Mouse (Mus musculus): Measurements from ENCODE around the gene Snx9.

Snx9 gene

DNA sequence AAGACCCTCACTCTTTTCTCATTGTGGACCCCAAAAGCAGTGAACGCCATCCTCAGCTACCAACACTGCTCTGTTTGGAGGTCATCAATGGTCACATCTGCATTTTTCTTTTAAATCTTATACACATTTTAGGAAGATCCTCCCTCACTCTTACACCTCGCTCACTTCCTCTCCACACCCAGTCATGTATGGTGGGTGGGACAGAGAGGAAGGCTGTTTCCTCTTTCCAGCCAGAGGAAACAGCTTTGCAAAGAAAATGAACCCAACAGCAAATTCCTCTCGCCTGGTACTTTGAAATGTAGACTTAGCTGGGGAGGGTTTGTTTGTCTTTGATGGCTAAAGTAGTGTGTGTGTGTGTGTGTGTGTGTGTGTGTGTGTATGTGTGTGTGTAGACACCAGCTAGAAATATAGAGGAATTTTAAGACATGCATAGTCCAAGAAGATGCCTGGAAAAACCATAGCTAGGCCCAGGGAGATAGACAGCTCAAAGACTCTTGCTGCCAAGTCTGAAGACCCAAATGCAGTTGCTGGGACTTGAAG lies 33.2 kb upstream of the Snx9 start:
- no peak for DNase-seq

DNA sequence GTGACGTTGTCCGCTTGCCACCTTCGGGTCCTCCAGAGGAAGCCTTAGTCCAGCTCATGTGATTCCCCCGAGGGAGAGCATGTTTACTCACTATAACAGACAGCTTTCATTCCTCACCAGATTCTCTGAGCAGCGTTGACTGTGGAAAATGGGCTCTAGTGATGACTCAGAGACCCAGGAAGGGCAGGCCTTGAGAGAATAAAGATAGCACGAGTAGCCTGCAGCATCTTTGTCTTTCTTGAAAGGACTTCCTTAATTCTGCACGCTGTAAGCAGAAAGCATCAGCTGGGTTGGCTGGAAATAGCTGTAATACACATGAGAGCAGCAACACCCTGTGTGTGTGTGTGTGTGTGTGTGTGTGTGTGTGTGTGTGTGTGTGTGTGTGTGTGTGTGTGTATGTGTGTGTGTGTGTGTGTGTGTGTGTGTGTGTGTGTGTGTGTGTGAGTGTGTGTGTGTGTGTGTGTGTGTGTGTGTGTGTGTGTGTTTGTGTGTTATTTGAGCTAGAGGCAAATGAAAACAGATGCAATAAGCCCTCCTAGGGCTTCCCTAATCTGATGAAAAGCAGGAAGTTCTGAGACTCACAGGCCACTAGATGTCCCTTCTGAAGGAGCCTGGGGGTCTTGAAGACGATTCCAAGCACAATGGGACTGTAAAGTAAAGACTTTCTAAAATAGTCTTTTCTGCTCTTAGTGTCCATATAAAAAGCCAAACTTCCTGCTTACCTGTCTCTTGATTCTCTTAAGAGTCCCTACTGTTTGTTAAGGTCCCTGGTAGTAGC lies 27.1 kb upstream of the Snx9 start:
- DNase-seq, result no peak

DNA sequence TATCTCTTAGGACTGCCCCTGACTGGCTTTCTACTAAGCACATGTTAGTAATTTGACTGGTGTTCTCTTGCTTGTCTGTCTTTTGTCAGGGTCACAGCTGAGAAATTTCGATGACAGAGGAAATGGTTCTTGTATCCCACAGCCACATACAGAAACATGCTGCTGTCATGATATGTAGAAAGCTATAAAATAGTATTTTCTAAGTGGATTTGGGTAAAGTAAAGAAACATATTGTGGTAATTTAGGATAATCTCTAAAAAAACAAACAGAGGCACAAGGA lies 26.5 kb upstream of the Snx9 start:
- DNase-seq, result no peak

DNA sequence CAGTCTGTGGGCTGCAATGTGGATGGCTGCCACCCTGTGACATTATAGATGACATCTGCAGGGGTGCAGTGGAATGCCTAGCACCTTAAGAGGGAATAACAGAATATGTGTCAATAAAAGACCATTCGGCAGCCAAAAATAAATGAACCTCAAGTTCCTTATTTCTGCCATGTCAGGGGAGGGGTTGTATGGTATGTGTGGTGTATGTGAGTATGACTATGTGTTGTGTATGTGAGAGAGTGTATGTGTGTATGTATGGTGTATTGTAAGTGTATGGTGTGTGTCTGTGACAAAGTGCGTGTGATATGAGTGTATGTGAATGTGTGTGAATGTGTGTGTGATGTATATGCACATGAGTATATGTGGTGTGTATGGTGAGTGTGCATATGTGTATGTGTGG lies 23.3 kb upstream of the Snx9 start:
- DNase-seq, result no peak

DNA sequence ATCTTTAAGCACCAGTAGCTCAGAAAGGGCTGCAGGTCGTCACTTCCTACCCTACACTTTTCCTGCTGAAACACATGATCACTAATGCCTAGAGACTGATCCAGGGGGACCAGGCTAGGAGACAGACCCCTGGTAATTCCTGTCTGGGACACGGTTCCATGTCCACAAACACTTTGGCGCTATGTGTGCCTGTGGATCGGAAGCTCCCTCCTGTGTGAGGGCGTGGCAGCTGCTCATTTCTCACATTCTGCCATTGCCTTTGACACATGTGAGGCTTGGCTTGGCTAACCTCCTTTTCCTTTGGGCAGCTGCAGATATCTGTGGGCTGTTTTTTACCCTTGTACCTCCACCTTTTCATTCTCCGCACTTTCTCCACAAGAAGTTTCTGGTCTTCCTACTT lies 22.0 kb upstream of the Snx9 start:
- DNase-seq, result no peak

DNA sequence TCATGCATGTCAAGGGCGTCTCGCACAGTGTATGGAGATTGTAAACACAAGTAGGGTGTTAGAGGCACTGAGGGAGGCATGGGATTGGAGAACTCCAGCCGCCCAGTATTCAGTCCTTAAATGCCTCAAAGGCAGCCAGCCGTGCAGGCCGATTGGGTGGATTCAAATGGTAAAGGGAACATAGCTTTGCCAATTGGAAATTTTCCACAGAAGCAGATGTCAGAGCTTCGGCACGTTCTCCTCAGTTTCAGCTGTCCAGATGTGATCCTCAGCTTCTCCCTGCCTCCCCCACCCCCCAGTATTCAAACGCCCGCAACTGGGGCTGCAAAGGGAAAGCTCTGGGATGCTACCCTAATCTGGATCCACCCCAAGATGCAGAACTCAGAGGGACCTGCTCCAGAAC lies 21.3 kb upstream of the Snx9 start:
- DNase-seq, result no peak

DNA sequence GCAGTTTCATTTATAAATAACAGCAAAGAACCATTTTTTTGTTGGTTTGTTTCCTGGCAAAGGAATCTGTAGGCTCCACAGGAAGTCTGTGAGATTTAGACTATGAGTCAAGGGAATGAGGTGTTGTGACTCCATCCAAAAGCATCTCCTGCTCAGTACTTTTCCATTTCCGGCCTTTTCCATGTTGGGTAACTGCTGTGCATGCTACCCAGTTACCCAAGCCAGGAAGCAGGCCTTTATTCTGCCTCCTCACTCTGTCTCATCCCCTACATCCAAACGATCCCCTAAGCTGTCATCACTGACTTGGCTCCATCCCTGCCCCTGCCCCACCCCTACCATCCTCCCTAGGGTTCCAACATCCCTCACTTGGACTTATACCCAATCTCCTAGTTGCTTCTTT lies 18.6 kb upstream of the Snx9 start:
- DNase-seq, result no peak

DNA sequence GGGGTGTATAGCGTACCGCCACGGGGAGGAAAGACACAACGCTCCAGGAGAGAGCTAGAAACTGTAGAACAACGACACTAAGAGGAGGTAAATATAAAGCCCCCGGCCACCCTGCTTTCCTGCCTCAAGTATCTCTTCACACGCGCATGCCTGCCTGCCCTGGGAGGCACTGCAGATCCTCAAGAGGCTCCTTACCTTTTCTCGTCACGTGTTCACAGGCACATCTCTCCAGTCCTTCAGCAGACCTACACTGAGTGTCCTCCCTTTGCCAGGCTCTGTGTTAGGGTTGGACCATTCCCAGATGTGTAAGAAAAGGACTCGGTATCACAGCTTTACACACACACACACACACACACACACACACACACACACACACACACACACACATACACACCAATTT lies 18.1 kb upstream of the Snx9 start:
- no peak for DNase-seq

DNA sequence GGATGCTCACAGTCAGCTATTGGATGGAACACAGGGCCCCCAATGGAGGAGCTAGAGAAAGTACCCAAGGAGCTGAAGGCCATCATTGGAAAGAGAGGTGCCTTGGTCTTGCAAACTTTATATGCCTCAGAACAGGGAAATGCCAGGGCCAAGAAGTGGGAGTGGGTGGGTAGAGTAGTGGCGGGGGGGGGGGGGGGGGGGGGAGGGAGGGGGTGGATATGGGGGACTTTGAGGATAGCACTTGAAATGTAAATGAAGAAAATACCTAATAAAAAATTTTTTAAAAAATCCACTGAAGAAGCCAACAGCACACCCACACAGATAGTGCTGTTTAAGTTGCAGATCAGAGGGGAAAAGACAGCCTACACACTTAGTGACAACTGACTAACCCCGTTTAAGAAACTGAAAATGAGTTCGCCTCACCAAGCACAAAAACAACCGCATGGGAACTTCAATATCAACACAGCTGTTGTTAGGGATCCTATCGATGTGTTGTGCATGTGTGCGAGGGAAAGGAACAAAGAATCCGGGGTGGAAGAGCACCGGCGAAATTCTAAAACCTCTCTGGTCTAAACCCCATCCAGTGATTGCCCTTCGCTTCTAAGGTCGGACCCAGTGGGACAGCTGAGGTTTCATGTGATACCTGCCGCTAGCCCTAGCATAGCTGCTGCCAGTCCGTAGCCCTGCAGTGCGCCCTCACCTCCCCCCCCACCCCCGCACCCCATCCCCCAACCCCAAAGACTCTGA lies 13.1 kb upstream of the Snx9 start:
- DNase-seq, result no peak

DNA sequence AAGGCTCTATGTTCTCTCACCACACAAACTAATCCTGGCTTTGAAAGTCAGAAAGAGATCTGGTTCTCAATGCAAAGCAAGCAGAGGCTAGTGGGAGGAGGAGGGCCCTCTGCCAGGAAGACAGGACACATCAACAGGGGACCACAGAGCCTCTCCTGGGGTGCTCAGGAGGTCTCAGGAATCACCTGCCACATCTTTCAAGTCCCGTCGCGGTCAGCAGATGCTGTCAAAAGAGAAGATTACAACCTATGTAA lies 12.6 kb upstream of the Snx9 start:
- no peak for DNase-seq

DNA sequence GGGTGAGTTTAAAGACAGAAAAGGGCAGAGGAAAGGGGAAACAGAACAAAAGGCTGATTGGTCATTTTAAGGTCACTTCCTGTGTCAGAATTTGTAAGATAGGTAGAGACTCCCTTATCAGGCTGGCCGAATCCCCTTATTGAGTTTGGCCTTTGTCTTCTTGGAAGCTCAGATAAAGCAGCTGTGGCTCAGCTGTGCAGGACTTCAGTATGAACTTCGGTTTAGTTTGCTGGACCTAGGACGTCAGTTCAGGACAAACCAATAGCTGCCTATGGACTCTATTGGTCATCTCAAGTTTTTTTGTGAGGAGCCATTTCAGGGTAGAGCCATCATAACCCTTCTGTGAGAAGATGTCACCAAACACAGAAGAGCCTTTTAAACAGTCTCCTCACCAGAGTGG lies 12.2 kb upstream of the Snx9 start:
- no peak for DNase-seq

DNA sequence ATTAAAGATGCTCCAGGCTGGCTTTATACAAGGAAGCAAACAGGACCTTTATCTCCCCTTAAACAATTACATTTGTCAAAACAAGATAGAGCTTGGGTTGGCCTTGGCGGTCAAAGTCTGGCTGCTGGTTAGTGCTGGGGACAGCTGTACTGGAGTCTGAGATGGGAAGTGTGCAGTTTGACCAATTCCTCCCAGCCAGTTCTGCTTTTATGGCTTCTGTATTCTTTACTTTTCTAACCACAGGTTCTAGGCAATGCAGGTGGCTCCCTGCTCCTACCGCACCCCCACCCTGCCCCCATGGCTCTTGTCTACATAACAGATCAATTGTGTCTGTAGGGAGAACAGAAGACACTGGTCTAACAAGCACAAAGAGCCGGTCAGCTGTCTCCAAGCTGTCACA lies 11.2 kb upstream of the Snx9 start:
- peak; percentile 42 to 50 for DNase-seq

DNA sequence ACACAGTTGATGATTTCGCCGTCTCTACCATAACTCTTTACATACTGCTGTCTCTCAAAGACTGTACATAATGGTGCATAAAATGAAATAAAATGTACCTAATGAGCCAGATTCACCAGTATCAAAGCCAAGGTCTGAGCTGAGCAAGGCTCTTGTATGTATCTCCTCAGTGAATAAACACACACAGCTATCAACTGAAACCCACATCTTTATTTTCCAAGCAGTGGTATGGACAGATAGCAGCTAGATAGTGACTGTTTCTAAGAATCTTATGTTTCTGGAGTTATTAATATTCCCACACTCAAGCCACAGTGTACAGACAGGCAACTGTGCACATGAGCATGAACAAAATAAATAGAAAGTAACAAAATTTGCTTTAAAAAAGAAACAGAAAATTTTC lies 10.7 kb upstream of the Snx9 start:
- DNase-seq, result no peak

DNA sequence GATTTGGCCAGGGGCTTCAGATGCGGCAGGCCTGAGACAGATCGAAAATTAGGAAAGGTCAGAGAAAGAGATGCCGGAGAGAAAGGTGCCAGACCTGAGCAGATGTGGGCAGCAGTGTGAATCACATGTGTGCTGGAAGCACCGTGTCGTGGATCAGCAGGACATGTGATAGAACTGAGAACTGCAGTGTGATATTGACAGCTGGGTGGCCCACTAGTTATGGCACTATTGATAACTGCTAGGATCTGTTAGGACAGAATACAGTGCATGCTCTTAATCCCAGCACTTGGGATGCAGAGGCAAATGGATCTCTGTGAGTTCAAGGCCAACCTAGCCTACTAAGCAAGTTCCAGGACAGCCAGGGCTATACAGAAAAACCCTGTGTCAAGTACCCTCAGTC lies 10.3 kb upstream of the Snx9 start:
- DNase-seq, result no peak

DNA sequence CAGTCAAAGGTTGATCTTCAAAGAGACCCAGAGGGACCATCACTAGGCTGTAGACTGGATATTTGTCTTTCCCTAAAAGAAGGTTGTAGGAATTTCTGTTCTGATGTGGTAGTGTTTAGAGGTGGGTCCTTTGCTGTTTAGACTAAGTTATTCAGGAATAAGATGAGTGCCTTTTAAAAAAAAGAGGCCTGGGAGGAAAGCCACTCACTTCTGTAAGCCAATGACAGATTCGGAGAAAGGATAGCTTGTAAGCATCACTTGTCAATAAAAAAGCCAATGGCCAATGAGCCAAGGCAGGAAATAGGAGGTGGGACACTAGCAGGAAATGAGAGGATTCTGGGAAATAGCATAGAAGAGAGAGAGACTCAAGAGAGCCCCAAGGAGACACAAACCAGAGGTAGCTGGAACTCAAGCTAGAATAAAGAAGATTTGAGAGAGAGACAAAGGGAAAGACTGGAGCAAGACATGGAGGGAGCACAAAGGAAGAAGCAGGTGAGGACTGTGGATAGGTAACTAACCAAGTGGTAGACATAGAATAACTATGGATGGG lies 9.8 kb upstream of the Snx9 start:
- DNase-seq, result no peak

DNA sequence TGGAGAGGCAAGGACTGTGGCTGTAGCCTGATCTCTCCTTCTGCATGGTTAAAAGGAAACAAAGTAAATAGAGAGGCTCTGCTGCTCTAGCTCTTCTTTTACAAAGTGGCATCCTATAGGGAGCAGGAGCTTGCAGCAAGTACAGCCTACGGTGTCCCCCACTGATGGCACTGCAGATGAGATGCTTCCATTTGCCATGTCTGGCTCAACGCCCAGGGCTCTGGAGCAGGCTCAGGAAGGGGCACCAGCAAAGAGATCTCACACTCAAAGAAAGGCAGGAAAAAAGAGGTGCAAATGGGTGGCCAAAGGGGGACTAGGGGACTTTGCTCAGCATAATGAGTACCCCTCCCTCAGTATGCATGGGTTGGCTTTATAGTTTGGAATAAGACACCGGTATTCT lies 7.0 kb upstream of the Snx9 start:
- DNase-seq, result no peak

DNA sequence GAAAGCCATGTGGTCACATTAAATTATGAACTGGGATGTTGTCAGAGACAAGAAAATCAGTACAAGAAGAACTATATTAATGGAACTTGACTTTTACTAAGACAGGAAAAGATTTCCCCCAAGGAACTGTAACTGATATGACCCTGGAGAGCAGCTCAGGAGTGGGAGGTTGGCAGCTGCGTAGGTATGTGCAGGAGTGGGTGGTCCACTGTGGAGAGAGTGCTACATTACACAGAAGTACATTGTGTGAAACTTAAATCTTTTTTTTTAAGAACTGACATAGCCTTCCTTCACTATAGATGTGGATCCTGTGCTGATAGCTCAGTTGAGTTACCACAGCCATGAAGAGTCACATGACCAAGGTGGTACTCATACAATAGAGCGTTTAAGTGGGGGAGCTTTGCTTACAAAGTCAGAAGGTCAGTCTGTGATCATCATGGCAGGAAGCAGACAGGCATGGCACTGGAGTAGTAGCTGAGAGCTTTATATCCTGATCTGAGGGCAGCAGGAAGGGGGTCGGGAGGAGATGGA lies 6.3 kb upstream of the Snx9 start:
- no peak for DNase-seq

DNA sequence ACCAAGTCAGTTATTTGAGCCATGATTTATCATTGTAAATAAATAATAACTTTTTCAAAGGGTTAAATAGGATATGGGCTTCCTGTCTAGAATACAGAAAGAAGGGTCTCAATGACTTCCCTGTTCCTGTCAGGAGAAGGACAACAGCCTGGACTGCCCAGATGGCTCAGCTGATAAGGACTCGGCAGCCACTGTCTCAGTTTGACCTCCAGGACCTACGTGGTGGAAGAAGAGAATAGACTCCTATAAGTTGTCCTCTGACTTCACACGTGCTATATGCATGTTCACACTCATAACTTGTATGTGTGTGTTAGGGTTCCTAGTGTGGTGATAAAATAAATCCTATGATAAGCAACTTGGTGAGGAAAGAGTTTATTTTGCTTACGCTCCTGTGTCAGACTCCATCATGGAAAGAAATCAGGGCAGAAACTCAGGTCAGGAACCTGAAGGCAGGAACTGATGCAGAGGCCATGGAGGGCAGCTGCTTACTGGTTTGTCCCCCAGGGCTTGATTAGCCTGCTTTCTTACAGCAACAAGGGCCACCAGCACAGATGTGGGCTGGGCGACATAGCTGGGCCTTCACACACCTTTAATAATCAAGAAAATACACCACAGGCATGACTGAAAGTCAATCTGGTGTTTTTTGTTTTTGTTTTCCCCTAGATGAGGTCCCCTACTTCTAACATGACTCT lies 1.4 kb upstream of the Snx9 start:
- DNase-seq, result no peak

DNA sequence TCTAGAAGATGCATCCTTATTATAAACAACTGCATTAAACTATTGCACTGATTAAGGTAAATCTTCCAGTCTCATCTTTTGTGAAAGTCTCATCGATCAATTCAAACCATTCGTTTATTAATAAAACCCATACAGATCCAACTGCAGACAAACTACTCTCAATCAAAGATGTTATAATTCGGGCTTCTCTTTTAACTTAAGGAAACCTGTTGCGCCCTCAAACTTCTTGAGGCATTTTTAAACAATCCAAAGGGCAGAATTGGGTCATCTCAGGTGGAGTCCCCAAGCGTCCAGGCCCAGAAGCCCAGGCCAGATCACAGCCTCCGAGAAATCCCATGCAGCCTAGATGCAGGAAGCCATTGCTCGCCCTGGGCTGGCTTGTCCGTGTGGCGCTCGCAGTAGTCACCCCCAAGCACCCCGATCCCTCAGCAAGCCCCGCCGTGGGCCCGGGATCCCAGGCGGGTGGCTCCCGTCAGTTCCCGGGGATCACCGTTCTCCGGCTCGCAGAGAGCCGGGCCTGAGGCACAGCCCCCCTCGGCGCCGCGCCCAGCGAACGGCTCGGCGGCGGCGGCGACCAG lies 490 bp upstream of the Snx9 start:
- DNase-seq, result no peak

DNA sequence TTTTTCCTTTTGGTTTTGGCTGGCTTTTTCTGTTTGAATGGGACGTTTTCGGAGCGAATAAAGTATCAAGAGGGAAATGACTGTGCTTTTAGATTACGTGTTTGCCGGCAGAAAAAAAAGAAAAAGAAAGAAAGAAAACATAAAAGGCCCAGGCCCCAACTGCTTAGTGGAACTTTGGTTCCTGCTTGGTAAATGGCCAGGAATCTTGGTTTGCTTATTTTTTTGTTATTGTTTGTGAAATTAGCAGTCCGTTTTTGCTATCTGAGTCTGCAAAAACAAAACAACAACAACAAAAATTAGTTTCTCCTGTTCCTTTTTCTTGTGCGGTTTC lies 779 bp downstream of the Snx9 start:
- DNase-seq, result no peak

DNA sequence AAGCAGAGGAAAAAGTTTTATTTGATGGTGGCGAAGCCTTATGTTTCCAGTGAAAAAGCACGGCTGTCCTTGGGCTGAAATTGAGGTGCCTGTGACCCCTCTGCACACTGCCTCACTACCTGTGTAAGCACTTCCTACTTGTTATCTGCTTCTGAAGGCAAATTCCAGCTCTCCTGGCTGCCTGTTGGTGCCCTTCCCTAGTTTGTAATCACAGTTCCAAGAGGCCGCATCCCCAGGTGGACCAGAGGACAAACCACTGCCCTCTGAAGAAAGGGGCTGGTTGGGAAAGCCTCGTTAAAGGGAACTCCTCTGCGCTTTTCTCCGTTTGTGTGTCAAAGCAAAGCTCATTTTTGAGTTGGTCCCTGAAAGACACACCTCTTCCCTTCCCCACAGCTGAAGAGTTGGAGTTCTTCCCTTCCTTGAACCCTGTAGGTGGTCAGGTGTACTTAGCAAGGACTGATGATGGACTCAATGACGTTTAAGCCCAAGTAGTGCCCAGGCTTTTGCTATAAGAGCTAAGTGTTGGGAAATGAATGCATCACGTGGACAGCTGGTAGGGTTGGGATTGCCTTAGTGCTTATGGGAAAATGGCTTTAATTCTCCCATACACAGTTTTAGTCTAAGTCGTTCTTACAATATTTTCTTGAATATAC lies 2.0 kb downstream of the Snx9 start:
- DNase-seq, result no peak

DNA sequence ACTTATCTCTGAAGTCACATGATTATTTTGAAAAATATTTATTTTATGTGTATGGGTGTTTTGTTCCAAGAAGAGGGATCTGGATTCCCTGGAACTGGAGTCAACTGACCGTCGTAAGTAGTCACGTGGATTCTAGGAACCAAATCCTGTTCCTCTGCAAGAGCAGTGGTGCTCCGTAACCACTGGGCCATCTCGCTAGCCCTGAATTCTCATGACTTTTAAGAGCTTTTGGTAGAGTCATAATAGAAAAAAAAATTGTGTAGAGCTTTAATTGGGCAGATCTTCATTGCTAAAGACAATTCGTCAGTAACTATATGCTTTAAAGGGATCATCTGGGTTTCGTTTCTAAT lies 2.5 kb downstream of the Snx9 start:
- DNase-seq, result no peak

DNA sequence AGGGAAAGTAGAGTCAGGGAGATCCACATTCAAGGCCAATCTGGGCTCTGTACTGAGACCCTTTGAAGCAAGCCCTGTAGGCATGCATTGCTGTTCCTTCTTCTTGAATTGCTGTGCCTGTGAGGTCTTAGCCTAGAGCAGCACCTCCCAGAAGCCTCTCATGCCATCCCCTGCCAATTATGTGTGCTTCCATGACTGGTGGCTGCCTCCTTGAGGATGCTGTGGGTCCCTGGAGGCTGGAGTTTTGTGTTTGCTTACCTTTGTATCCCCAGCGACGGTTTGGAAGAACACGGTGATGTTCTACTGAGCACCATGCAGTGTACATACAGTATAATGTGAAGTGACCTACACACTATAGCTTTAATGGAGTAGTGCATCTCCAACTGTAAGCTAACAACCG lies 4.2 kb downstream of the Snx9 start:
- DNase-seq, result no peak
